Mouse (Mus musculus) large intestine, adult 2 months (tissue): Measurements from ENCODE around the gene Napb. TPM values are rescaled to one million over a fixed set of nuclear protein-coding genes. Genes with fewer than 3 reads are reported as not detected.

Source experiments
- DNase-seq: peaks from one replicate; pipeline ENCODE4 v3.0.0-alpha.2; 2012; ENCODE audit warnings: low read depth, low spot score
- WGBS: fragments of 180-500 bp; shearing (Covaris S2); methylation state at CpG from one replicate; pipeline ENCODE4 v1.1.7; 2018; 5-methylcytosine and 5-hydroxymethylcytosine counted together
- polyA plus RNA-seq: library from polyadenylated mRNA; depleted of rRNA; stranded (reverse); fragments of >200 nt; gene quantifications from 2 replicates; pipeline ENCODE4 v1.2.3, GENCODE M21; 2012

The Napb gene
- polyA plus RNA-seq, 1 experiment: 0.58 TPM

GRCm38 (mm10) chr2:148690291-148690690 is 42.0 kb downstream of the Napb start:
- WGBS: 93% methylated on average over 3 of the region's 3 CpGs
- no peak for DNase-seq

- 91% methylated on average over 6 of the region's 6 CpGs for WGBS
- no peak for DNase-seq
Observed at GRCm38 (mm10) chr2:148689444-148690140, 42.7 kb downstream of the Napb start.

GRCm38 (mm10) chr2:148687971-148688370 is 44.3 kb downstream of the Napb start:
- DNase-seq: no peak

GRCm38 (mm10) chr2:148686862-148687261 is 45.4 kb downstream of the Napb start:
- WGBS: 95% methylated on average over 1 of the region's 1 CpGs
- no peak for DNase-seq

More at GRCm38 (mm10) chr2:148687971-148688370, 44.3 kb downstream of the Napb start:
- WGBS: 83% methylated on average over 5 of the region's 5 CpGs

GRCm38 (mm10) chr2:148685709-148686108 is 46.6 kb downstream of the Napb start:
- WGBS: 59% methylated on average over 3 of the region's 3 CpGs
- no peak for DNase-seq

- 91% methylated on average over 2 of the region's 2 CpGs for WGBS
- DNase-seq: no peak
Observed at GRCm38 (mm10) chr2:148684972-148685371, 47.3 kb downstream of the Napb start.

- WGBS: 92% methylated on average over 1 of the region's 1 CpGs
- DNase-seq: no peak
Observed at GRCm38 (mm10) chr2:148683031-148683430, 49.2 kb downstream of the Napb start.

GRCm38 (mm10) chr2:148681461-148681891 is 50.8 kb downstream of the Napb start:
- no peak for DNase-seq
- WGBS: 4% methylated on average over 17 of the region's 17 CpGs

- under 1% methylated on average over 39 of the region's 39 CpGs for WGBS
- DNase-seq: peak; percentile 93
Observed at GRCm38 (mm10) chr2:148680775-148681291, 51.4 kb downstream of the Napb start, which contains the start of gene Gzf1. Gzf1 (plus strand) TSS chr2:148681023.

- peak; percentile 72 for DNase-seq
- 8% methylated on average over 9 of the region's 9 CpGs for WGBS
Observed at GRCm38 (mm10) chr2:148679346-148679745, 52.9 kb downstream of the Napb start.

GRCm38 (mm10) chr2:148677801-148678200 is 54.5 kb downstream of the Napb start:
- no peak for DNase-seq
- 39% methylated on average over 26 of the region's 26 CpGs for WGBS

- under 1% methylated on average over 58 of the region's 58 CpGs for WGBS
- DNase-seq: peak; percentile 94
Observed at GRCm38 (mm10) chr2:148672199-148673096, 59.8 kb downstream of the Napb start, which contains the start of gene Nxt1. Nxt1 (plus strand) TSS chr2:148672601.

GRCm38 (mm10) chr2:148663458-148663857 is 68.8 kb downstream of the Napb start:
- 96% methylated on average over 1 of the region's 1 CpGs for WGBS
- DNase-seq: no peak

GRCm38 (mm10) chr2:148654961-148655360 is 77.3 kb downstream of the Napb start:
- DNase-seq: no peak
- under 1% methylated on average over 3 of the region's 3 CpGs for WGBS

GRCm38 (mm10) chr2:148650587-148651357 is 81.5 kb downstream of the Napb start:
- 44% methylated on average over 3 of the region's 3 CpGs for WGBS
- DNase-seq: no peak

- DNase-seq: no peak
- 90% methylated on average over 6 of the region's 6 CpGs for WGBS
Observed at GRCm38 (mm10) chr2:148644421-148645000, 87.8 kb downstream of the Napb start.
